ENCODE assay signal across 8 mouse cellular contexts in genomic region chr2:113305339-113305738, GRCm38 (mm10). TPM values are rescaled to one million over a fixed set of nuclear protein-coding genes. Genes with fewer than 3 reads are reported as not detected.
DNase-seq lines count a peak whose midpoint lies in the region; ATAC-seq and TF ChIP-seq lines count a peak whose summit lies in the region.

No protein-coding gene starts in this region.

- no peak overlapping the region for H3K4me2 ChIP-seq in midbrain, embryonic 16.5 days (ENCODE audit: low read length)

- H3K27me3 ChIP-seq in kidney, adult 2 months (replicated peaks; ENCODE audit: control insufficient read depth, insufficient read depth, low read length) = no peaks in the 10 kb centered on the region
- no peaks in the 10 kb centered on the region for H3K27me3 ChIP-seq in midbrain, embryonic 16.5 days (ENCODE audit: control insufficient read depth, insufficient read depth, low read depth, low read length)

- H3K27ac ChIP-seq in kidney, adult 2 months (ENCODE audit: insufficient read depth, low read depth, low read length) = no peak overlapping the region
- no peak overlapping the region for H3K27ac ChIP-seq in midbrain, embryonic 16.5 days (ENCODE audit: low read length)

- no peaks in the 10 kb centered on the region for H3K9me3 ChIP-seq in midbrain, embryonic 16.5 days (replicated peaks; ENCODE audit: control insufficient read depth, low read length, poor library complexity, severe bottlenecking)

- peak; percentile 89 for TF ChIP-seq CTCF in kidney, adult 2 months (conservative IDR thresholded peaks at IDR 0.05; ENCODE audit: insufficient read depth, insufficient read length, low read depth, low read length)

- H3K4me3 ChIP-seq in kidney, adult 2 months (ENCODE audit: insufficient read depth, low read depth, low read length) = no peak overlapping the region
- no peak overlapping the region for H3K4me3 ChIP-seq in midbrain, embryonic 16.5 days (ENCODE audit: low read depth, low read length)

- 0 out of 2 replicates have a peak, but pooled peaks cover 3% of the 10 kb centered on the region for H3K4me1 ChIP-seq in kidney, adult 2 months (ENCODE audit: control insufficient read depth, insufficient read depth, low read length)
- peaks cover 5% of the 10 kb centered on the region; the same call in 1 of the 2 replicates for H3K4me1 ChIP-seq in midbrain, embryonic 16.5 days (ENCODE audit: control insufficient read depth, insufficient read depth, low read length)

- no peaks in the 10 kb centered on the region for H3K36me3 ChIP-seq in kidney, adult 2 months (ENCODE audit: control insufficient read depth, insufficient read depth, low read length)
- no peaks in the 10 kb centered on the region for H3K36me3 ChIP-seq in midbrain, embryonic 16.5 days (ENCODE audit: control insufficient read depth, insufficient read depth, low read length)

- peak; percentile 21 to 65 for DNase-seq in spleen, postnatal 10 days (ENCODE audit: low spot score in 2 of 2)
- no peak for DNase-seq in spleen, adult 12 weeks (ENCODE audit: low spot score)
- DNase-seq in cerebellum, adult 9-10 months = peak; percentile 83
- peak; percentile 80 for DNase-seq in kidney, adult 2 months
- DNase-seq in left cerebral cortex, postnatal 36 days (ENCODE audit: low spot score in 2 of 2) = peak; percentile 74 to 79
- DNase-seq in thymus, postnatal 14 days = peak; percentile 19

- H3K9ac ChIP-seq in midbrain, embryonic 16.5 days (ENCODE audit: low read depth, low read length) = no peak overlapping the region

- peak; percentile 92 for ATAC-seq in frontal cortex, adult (ENCODE audit: low TSS enrichment)
- peak; percentile 34; the same call in 1 of the 2 replicates for ATAC-seq in midbrain, embryonic 16.5 days

- intact Hi-C loops in left cerebral cortex, postnatal 36 days (cut with DNase I) = loop anchor here (2.0 to 10.0 kb wide), 5 partner anchors 92 to 801 kb away; no protein-coding TSS in a partner anchor

- WGBS in kidney, adult 2 months = 6% methylated on average over 4 of the region's 4 CpGs
- WGBS in midbrain, embryonic 16.5 days = 12% methylated on average over 4 of the region's 4 CpGs

- no peak for TF ChIP-seq POLR2A in kidney, adult 2 months (IDR thresholded peaks at IDR 0.05; ENCODE audit: low read depth, low read length)

RNA-seq across cellular contexts. Expression of gene Tmco5b, which starts 19.8 kb away (rescaled TPM):
- not detected in 2 replicates for polyA plus RNA-seq in kidney, adult 2 months (2012; rRNA removed)
- total RNA-seq in left cerebral cortex, postnatal 36 days (2021) = not detected
- polyA plus RNA-seq in midbrain, embryonic 16.5 days (2015; fragmentation: Nextera tagmentation; extraction: Ambion mirVana) = not detected in 2 replicates

RNA-seq across cellular contexts. Expression of gene Fmn1, which starts 22.2 kb away (rescaled TPM):
- polyA plus RNA-seq in kidney, adult 2 months (2012; rRNA removed) = 7.2 and 7.4 TPM in 2 replicates
- total RNA-seq in left cerebral cortex, postnatal 36 days (2021) = 10 to 100 TPM; 38.3 to 45.8 TPM
- 0.78 and 0.80 TPM in 2 replicates for polyA plus RNA-seq in midbrain, embryonic 16.5 days (2015; fragmentation: Nextera tagmentation; extraction: Ambion mirVana)
